Mouse (Mus musculus) cerebellum, adult 2 months (tissue): ENCODE data around the gene Prim2. TPM values are rescaled to one million over a fixed set of nuclear protein-coding genes. Genes with fewer than 3 reads are reported as not detected.

ENCODE experiments used
- DNase-seq, 2 experiments: peaks; one replicate each; pipeline ENCODE4 v3.0.0; 2021
- H3K27ac ChIP-seq: fragments of 200-500 bp; 2 replicates; pipeline ENCODE4 v1.5.1; 2012; ENCODE audit warnings: low read length, control low read depth, inconsistent platforms; ENCODE audit not compliant: insufficient read depth
- H3K27me3 ChIP-seq: fragments of 200-500 bp; 2 replicates; pipeline ENCODE4 v1.6.1; 2012; ENCODE audit warnings: inconsistent platforms, mild to moderate bottlenecking, low read length, moderate library complexity; ENCODE audit not compliant: control insufficient read depth, insufficient read depth
- H3K4me1 ChIP-seq: fragments of 200-500 bp; 2 replicates; pipeline ENCODE4 v1.6.1; 2011; ENCODE audit warnings: low read length; ENCODE audit not compliant: control insufficient read depth, insufficient read depth
- H3K4me3 ChIP-seq: fragments of 200-500 bp; replicated peaks from 2 replicates; pipeline ENCODE3; 2011; ENCODE audit warnings: mild to moderate bottlenecking, low read depth, low read length, control low read depth; ENCODE audit not compliant: insufficient read depth
- CTCF ChIP-seq: fragments of 200-500 bp; IDR thresholded peaks from 2 replicates; pipeline ENCODE4 v1.5.1; 2011; ENCODE audit warnings: low read depth, mild to moderate bottlenecking, control low read depth, low read length, moderate library complexity, borderline replicate concordance; ENCODE audit not compliant: insufficient read depth
- POLR2A ChIP-seq: fragments of 200-500 bp; IDR thresholded peaks from 2 replicates; pipeline ENCODE4 v1.6.1; 2011; ENCODE audit warnings: low read length, control low read depth, borderline replicate concordance; ENCODE audit not compliant: insufficient read depth
- WGBS: fragments of 180-500 bp; shearing (Covaris S2); methylation state at CpG from one replicate; pipeline ENCODE4 v1.1.7; 2018; 5-methylcytosine and 5-hydroxymethylcytosine counted together
- polyA plus RNA-seq: library from polyadenylated mRNA; depleted of rRNA; stranded (reverse); fragments of >200 nt; gene quantifications from 2 replicates; pipeline ENCODE4 v1.2.3, GENCODE M21; 2012

The Prim2 gene
- polyA plus RNA-seq, 1 experiment, result 11.8 TPM

GRCm38 (mm10) chr1:33689446-33690086 lies 20.0 kb upstream of the Prim2 start:
- WGBS, result 70% methylated on average over 8 of the region's 8 CpGs
- no peak for DNase-seq
- no peak overlapping the region for H3K27ac ChIP-seq
- no peaks in the 10 kb centered on the region for H3K27me3 ChIP-seq
- no peaks in the 10 kb centered on the region for H3K4me1 ChIP-seq
- H3K4me3 ChIP-seq, result no peak overlapping the region
- TF ChIP-seq POLR2A (no peak), CTCF (no peak)

- no peak for DNase-seq
- Histone ChIP-seq H3K27ac (no peak overlapping the region), H3K4me1 (no peaks in the 10 kb centered on the region), H3K4me3 (no peak overlapping the region), H3K27me3 (no peaks in the 10 kb centered on the region)
- no peak for TF ChIP-seq CTCF
- TF ChIP-seq POLR2A, result no peak
- 65% methylated on average over 2 of the region's 2 CpGs for WGBS
These were observed 19.2 kb upstream of the Prim2 start for GRCm38 (mm10) chr1:33688810-33689209.

GRCm38 (mm10) chr1:33684459-33684858 lies 14.9 kb upstream of the Prim2 start:
- Histone ChIP-seq H3K4me3 (no peak overlapping the region), H3K4me1 (no peaks in the 10 kb centered on the region), H3K27me3 (no peaks in the 10 kb centered on the region), H3K27ac (no peak overlapping the region)
- DNase-seq, result peak in 1 of 2 experiments; percentile 14
- TF ChIP-seq CTCF (peak; percentile 51), POLR2A (no peak)
- 67% methylated on average over 8 of the region's 8 CpGs for WGBS

GRCm38 (mm10) chr1:33680890-33681289 lies 11.3 kb upstream of the Prim2 start:
- no peak for DNase-seq
- Histone ChIP-seq H3K4me1 (no peaks in the 10 kb centered on the region), H3K4me3 (no peak overlapping the region), H3K27me3 (no peaks in the 10 kb centered on the region), H3K27ac (no peak overlapping the region)
- WGBS, result 82% methylated on average over 7 of the region's 7 CpGs
- TF ChIP-seq POLR2A (no peak), CTCF (no peak)

GRCm38 (mm10) chr1:33680435-33680834 lies 10.8 kb upstream of the Prim2 start:
- no peak for DNase-seq
- Histone ChIP-seq H3K4me3 (no peak overlapping the region), H3K27ac (no peak overlapping the region), H3K4me1 (no peaks in the 10 kb centered on the region), H3K27me3 (no peaks in the 10 kb centered on the region)
- 28% methylated on average over 4 of the region's 4 CpGs for WGBS
- TF ChIP-seq POLR2A (no peak), CTCF (no peak)

- 72% methylated on average over 17 of the region's 17 CpGs for WGBS
- Histone ChIP-seq H3K4me3 (no peak overlapping the region), H3K27me3 (no peaks in the 10 kb centered on the region), H3K27ac (no peak overlapping the region), H3K4me1 (no peaks in the 10 kb centered on the region)
- TF ChIP-seq CTCF (no peak), POLR2A (no peak)
- no peak for DNase-seq
These were observed 3.8 kb upstream of the Prim2 start for GRCm38 (mm10) chr1:33673158-33673960.

- Histone ChIP-seq H3K27me3 (no peaks in the 10 kb centered on the region), H3K4me1 (no peaks in the 10 kb centered on the region), H3K27ac (no peak overlapping the region), H3K4me3 (no peak overlapping the region)
- peak; percentile 25 to 56 for DNase-seq
- TF ChIP-seq CTCF, result peak; percentile 57
- TF ChIP-seq POLR2A, result no peak
- WGBS, result 35% methylated on average over 3 of the region's 3 CpGs
These were observed 2.9 kb upstream of the Prim2 start for GRCm38 (mm10) chr1:33672514-33672913.

- Histone ChIP-seq H3K27me3 (no peaks in the 10 kb centered on the region), H3K27ac (no peak overlapping the region), H3K4me1 (no peaks in the 10 kb centered on the region), H3K4me3 (no peak overlapping the region)
- TF ChIP-seq CTCF, result no peak
- TF ChIP-seq POLR2A, result no peak
- WGBS, result 70% methylated on average over 3 of the region's 3 CpGs
- DNase-seq, result no peak
These were observed 2.5 kb upstream of the Prim2 start for GRCm38 (mm10) chr1:33672083-33672482.
